Mouse (Mus musculus) bone marrow, adult 2 months (tissue): ENCODE data around the gene Sdsl. TPM values are rescaled to one million over a fixed set of nuclear protein-coding genes. Genes with fewer than 3 reads are reported as not detected.

Experiments used
- H3K27ac ChIP-seq: fragments of 200-500 bp; 2 replicates; pipeline ENCODE4 v1.5.1; 2012; ENCODE audit warnings: low read depth, mild to moderate bottlenecking, control low read depth, inconsistent platforms, low read length; ENCODE audit not compliant: control insufficient read depth, poor library complexity, insufficient read depth
- H3K4me1 ChIP-seq: fragments of 200-500 bp; 2 replicates; pipeline ENCODE4 v1.6.1; 2011; ENCODE audit warnings: low read length; ENCODE audit not compliant: control insufficient read depth, insufficient read depth
- H3K4me3 ChIP-seq: fragments of 200-500 bp; replicated peaks from 2 replicates; pipeline ENCODE3; 2011; ENCODE audit warnings: mild to moderate bottlenecking, low read depth, low read length, control low read depth; ENCODE audit not compliant: control insufficient read depth
- CTCF ChIP-seq: fragments of 200-500 bp; IDR thresholded peaks from 2 replicates; pipeline ENCODE4 v1.5.1; 2011; ENCODE audit warnings: low read length, control low read depth; ENCODE audit not compliant: control insufficient read depth, insufficient read depth
- POLR2A ChIP-seq: fragments of 200-500 bp; IDR thresholded peaks from 2 replicates; pipeline ENCODE4 v1.6.1; 2011; ENCODE audit warnings: low read depth, mild to moderate bottlenecking, control low read depth, low read length, borderline replicate concordance; ENCODE audit not compliant: control insufficient read depth
- WGBS: fragments of 180-500 bp; shearing (Covaris S2); methylation state at CpG from one replicate; pipeline ENCODE4 v1.1.7; 2018; 5-methylcytosine and 5-hydroxymethylcytosine counted together
- polyA plus RNA-seq: library from polyadenylated mRNA; stranded (reverse); fragments of >200 nt; gene quantifications from 2 replicates; pipeline ENCODE4 v1.2.4, GENCODE M21; 2011; ENCODE audit warnings: low replicate concordance; ENCODE audit not compliant: missing spikeins, insufficient read depth, insufficient read length

The Sdsl gene
- polyA plus RNA-seq, 1 experiment, result 11.6 TPM

DNA sequence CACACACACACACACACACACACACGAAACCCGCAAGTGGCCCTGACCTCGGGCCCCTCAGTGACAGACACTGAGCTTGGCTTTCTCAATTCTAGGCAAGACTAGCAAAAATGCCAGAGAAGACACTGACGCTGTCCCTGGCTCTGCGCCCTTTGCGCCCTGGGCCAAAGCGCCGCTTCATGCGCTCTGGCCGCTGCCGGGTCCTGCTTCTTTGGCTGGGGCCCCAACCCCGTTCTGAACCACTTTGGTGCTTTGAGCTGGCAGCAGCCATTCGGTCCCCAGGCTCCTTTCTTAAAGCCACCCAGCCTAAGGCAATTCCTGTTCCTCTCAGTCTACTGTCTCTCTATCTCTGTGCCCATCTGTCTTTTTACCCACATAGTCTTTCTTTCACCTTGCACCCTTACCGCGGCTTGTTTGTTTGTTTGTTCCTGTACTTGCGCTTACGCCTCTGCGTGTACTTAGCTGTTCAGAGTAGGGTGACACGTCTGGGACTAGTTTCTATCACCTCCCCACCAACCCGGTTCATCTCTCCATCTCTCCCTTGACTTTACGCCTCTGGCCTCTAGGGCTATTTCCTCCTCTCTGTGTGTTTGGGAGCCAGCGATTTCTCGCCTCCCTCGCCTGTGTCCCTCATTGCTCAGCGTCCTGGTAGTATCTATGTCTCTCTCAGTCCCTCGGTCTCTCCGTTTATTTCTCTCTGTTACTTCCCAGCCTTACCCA, 33.5 kb downstream of the Sdsl start:
- no peak for TF ChIP-seq CTCF
- no peak for TF ChIP-seq POLR2A
- no peaks in the 10 kb centered on the region for H3K4me1 ChIP-seq
- 4% methylated on average over 27 of the region's 27 CpGs for WGBS
- H3K4me3 ChIP-seq, result no peak overlapping the region
- H3K27ac ChIP-seq, result no peak overlapping the region

DNA sequence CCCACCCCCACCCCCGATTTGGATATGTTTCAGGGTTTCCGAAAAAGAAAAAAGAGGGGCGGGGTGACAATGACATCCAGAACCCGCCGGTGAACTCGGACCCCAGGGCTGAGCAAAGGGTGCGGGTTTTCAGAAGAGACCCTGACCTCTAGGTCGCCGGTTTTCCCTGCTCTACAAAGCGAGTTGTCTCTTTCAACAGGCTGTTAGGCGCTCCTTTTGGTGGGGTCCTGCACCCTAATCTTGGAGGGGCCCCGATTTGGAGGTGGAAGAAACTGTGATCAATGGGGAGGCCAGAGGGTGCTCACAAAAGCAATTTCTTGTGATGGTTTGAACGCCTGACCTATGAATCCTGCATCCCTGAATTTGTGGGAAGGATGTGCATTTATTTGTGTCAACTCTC, 34.1 kb downstream of the Sdsl start:
- no peaks in the 10 kb centered on the region for H3K4me1 ChIP-seq
- H3K4me3 ChIP-seq, result no peak overlapping the region
- no peak for TF ChIP-seq CTCF
- TF ChIP-seq POLR2A, result no peak
- WGBS, result 4% methylated on average over 13 of the region's 13 CpGs
- H3K27ac ChIP-seq, result no peak overlapping the region

DNA sequence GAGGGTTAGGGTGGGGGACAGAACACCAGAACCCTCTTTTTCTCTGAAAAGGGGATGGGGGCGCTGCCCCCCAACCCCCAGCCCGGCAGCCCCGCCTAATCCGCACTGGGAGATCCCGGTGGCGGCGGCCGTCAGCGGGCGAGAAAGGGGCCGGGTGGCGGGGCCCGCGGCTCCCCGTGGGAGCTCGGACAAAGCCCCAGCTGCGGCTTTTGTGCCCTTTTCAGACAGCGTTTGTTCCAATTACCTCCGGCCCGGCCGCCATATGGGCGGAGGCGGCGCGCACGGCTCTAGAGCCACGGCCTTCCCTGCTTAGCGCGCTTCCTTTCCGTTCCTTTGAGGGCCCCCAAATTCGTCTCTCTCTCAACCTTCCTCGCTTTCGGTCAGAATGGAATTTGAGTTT, 34.6 kb downstream of the Sdsl start:
- Histone ChIP-seq H3K4me1 (no peaks in the 10 kb centered on the region), H3K4me3 (no peak overlapping the region), H3K27ac (no peak overlapping the region)
- TF ChIP-seq POLR2A (no peak), CTCF (no peak)
- 4% methylated on average over 33 of the region's 33 CpGs for WGBS

DNA sequence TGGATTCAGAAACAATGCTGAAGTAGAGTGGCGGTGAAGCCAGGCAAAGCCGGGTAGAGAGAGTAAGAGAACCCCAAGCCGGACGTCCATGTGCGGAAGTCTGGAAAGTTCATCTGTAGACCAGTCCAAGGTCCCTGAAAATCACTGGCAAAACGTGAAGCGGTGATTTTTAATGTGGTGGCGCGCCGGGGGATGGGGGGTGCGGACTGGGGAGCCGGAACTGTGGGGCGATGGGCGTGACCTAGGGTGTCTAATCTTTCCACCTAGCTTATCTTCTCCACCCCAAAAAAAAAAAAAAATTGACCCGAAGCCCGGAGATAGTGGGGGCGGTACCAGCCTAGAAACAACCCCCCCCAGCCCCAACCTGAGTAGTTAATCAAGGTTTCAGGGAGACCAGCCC, 35.1 kb downstream of the Sdsl start:
- H3K4me3 ChIP-seq, result no peak overlapping the region
- no peaks in the 10 kb centered on the region for H3K4me1 ChIP-seq
- WGBS, result 5% methylated on average over 17 of the region's 17 CpGs
- TF ChIP-seq CTCF (no peak), POLR2A (no peak)
- H3K27ac ChIP-seq, result no peak overlapping the region

DNA sequence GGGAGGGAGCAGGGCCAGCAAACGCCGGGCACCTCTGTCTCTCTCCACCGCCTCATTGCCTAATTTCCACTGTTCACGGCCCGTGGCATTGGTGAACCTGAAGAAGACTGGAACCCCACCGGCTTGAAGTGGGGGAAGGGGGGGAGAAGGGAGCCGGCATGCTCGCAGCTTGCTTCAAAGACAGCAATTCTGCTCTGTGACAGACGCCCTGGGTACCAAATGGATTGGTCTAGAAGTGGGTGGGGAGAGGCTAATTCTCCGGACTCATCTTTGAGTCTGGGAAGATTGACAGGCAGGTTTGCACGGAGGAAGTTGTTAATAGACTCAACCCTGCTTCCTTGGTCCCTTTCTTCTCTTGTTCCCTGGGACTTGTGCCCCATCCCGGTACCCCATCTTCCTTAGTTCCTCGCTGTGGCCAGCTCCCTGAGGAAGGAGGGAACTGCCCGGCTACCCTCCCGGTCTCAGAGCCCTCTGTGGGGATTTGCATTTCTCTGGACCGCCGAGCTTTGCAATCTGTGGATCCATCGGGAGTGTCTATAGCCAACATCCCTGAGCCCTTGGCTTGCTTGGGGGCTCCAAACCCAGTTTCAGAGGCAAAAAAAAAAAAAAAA, 35.6 kb downstream of the Sdsl start:
- Histone ChIP-seq H3K4me3 (no peak overlapping the region), H3K4me1 (no peaks in the 10 kb centered on the region), H3K27ac (no peak overlapping the region)
- TF ChIP-seq CTCF (no peak), POLR2A (no peak)
- WGBS, result 2% methylated on average over 18 of the region's 18 CpGs

DNA sequence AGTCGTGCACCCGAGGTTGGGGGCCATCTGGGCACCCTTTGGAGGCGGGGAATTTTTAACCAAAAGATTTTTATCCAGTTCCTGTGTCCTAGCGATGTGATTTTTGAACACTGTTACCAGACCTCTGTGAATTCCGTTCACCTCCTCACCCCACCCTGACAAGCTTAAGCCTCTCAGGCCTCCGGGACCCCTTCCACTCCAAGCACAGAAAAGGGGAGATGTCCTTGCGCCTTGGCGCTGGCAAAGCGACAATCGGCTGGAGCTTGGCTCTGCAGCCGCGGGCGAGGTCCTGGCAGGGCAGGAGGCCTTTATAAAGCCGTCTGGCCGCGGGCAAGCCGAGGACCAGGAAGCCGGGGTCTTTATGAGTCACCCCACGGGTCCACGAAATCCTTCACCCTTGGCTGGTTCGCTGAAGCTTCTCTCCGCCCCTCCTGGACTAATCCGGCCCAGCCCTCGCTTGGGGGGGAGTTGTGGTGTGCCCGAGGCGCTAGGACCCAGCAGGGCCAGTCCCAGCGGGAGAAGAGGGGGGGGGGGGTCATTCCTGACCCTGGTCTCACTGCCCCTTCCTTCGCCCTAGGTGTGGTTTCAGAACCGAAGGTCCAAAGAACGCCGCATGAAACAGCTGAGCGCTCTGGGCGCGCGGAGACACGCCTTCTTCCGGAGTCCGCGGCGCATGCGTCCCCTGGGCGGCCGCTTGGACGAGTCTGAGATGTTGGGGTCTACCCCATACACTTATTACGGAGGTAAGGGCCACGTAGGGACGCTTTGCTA, 36.7 kb downstream of the Sdsl start:
- 4% methylated on average over 47 of the region's 47 CpGs for WGBS
- no peaks in the 10 kb centered on the region for H3K4me1 ChIP-seq
- H3K4me3 ChIP-seq, result no peak overlapping the region
- H3K27ac ChIP-seq, result no peak overlapping the region; the same call in 1 of the 2 replicates
- TF ChIP-seq POLR2A (no peak), CTCF (no peak)

DNA sequence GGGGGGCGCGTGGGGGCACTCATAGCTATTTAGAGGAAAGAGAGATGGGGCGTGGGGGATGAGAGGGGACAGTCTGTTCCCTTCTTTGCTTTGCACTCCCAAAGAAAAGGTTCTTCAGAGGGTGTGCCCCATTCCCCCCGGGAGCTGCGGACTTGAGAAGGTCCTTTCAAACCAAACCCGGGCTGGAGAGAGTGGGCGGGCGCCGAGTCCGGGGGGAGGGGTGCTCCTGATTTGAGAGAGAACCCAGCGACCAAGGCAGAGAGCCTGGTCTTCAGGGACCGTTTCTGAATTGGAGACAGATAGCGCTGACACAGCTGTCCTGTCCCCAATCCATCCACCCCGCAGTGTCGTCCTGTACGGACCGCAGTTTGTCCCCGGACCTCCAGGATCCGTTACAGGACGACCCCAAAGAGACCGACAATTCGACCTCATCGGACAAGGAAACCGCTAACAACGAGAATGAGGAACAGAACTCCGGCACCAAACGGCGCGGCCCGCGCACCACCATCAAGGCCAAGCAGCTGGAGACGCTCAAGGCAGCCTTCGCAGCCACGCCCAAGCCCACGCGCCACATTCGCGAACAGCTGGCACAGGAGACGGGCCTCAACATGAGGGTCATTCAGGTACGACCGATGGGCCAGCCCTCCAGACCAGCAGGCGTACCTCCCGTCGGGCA, 37.5 kb downstream of the Sdsl start:
- H3K27ac ChIP-seq, result no peak overlapping the region; the same call in 1 of the 2 replicates
- TF ChIP-seq CTCF, result no peak
- TF ChIP-seq POLR2A, result no peak
- no peaks in the 10 kb centered on the region for H3K4me1 ChIP-seq
- WGBS, result 3% methylated on average over 44 of the region's 44 CpGs
- no peak overlapping the region for H3K4me3 ChIP-seq
